Mouse (Mus musculus): ENCODE measurements around the gene Smarcd3. TPM values are rescaled to one million over a fixed set of nuclear protein-coding genes. Genes with fewer than 3 reads are reported as not detected.
A peak's percentile ranks its signal among the peaks of the same experiment; 100 is the strongest.

Gene Smarcd3
- polyA plus RNA-seq, 1 experiment from 2014 or later = 51.3 TPM

MicroRNAs within 50 kb of the gene (microRNA counts, 519-probe panel; counts per million panel counts)
- microRNA mmu-miR-671-3p = 984 counts per million, percentile 5 among the panel's probes with 10 or more counts
- not detected for microRNA mmu-miR-671-5p

Small RNA genes within 50 kb of the gene (microRNA-seq; reads per million reads assigned to microRNA genes)
- 357 reads per million, percentile 67 among the genes with 10 or more reads in this experiment for gene Mir671

Other genes with a start within 250 kb of the Smarcd3 start
- 0.37 and 0.78 TPM in 2 replicates for gene Atg9b, start 232.3 kb downstream of the Smarcd3 start, polyA plus RNA-seq (2015; fragmentation: Nextera tagmentation; extraction: Ambion mirVana)
- gene Abcb8, start 230.7 kb downstream of the Smarcd3 start, polyA plus RNA-seq (2015; fragmentation: Nextera tagmentation; extraction: Ambion mirVana) = 42.1 and 44.6 TPM in 2 replicates
- 1.7 and 2.0 TPM in 2 replicates for gene Asic3, start 211.0 kb downstream of the Smarcd3 start, polyA plus RNA-seq (2015; fragmentation: Nextera tagmentation; extraction: Ambion mirVana)
- 53.5 and 59.5 TPM in 2 replicates for gene Cdk5, start 200.9 kb downstream of the Smarcd3 start, polyA plus RNA-seq (2015; fragmentation: Nextera tagmentation; extraction: Ambion mirVana)
- 39.5 and 42.0 TPM in 2 replicates for gene Slc4a2, start 200.6 kb downstream of the Smarcd3 start, polyA plus RNA-seq (2015; fragmentation: Nextera tagmentation; extraction: Ambion mirVana)
- gene Fastk, start 179.1 kb downstream of the Smarcd3 start, polyA plus RNA-seq (2015; fragmentation: Nextera tagmentation; extraction: Ambion mirVana) = 120 TPM in 2 replicates
- gene Tmub1, start 176.6 kb downstream of the Smarcd3 start, polyA plus RNA-seq (2015; fragmentation: Nextera tagmentation; extraction: Ambion mirVana) = 23.7 and 24.6 TPM in 2 replicates
- gene Agap3, start 172.2 kb downstream of the Smarcd3 start, polyA plus RNA-seq (2015; fragmentation: Nextera tagmentation; extraction: Ambion mirVana) = 29.8 and 35.4 TPM in 2 replicates
- not detected in 2 replicates for gene Gbx1, start 97.2 kb downstream of the Smarcd3 start, polyA plus RNA-seq (2015; fragmentation: Nextera tagmentation; extraction: Ambion mirVana)
- 1.6 and 2.2 TPM in 2 replicates for gene Asb10, start 83.4 kb downstream of the Smarcd3 start, polyA plus RNA-seq (2015; fragmentation: Nextera tagmentation; extraction: Ambion mirVana)
- 0.17 and 0.49 TPM in 2 replicates for gene 4931409K22Rik, start 67.6 kb downstream of the Smarcd3 start, polyA plus RNA-seq (2015; fragmentation: Nextera tagmentation; extraction: Ambion mirVana)
- gene Abcf2, start 46.9 kb downstream of the Smarcd3 start, polyA plus RNA-seq (2015; fragmentation: Nextera tagmentation; extraction: Ambion mirVana) = 120 and 128 TPM in 2 replicates
- 31.6 and 33.3 TPM in 2 replicates for gene Chpf2, start 37.7 kb downstream of the Smarcd3 start, polyA plus RNA-seq (2015; fragmentation: Nextera tagmentation; extraction: Ambion mirVana)
- gene Nub1, start 61.1 kb upstream of the Smarcd3 start, polyA plus RNA-seq (2015; fragmentation: Nextera tagmentation; extraction: Ambion mirVana) = 30.8 and 34.3 TPM in 2 replicates
- gene Wdr86, start 106.3 kb upstream of the Smarcd3 start, polyA plus RNA-seq (2015; fragmentation: Nextera tagmentation; extraction: Ambion mirVana) = 38.3 and 39.6 TPM in 2 replicates
- 1.8 and 3.8 TPM in 2 replicates for gene Crygn, start 133.6 kb upstream of the Smarcd3 start, polyA plus RNA-seq (2015; fragmentation: Nextera tagmentation; extraction: Ambion mirVana)
- 231 and 247 TPM in 2 replicates for gene Rheb, start 218.2 kb upstream of the Smarcd3 start, polyA plus RNA-seq (2015; fragmentation: Nextera tagmentation; extraction: Ambion mirVana)